Mouse (Mus musculus) liver, adult (tissue): ENCODE measurements around the gene Hinfp.
A peak's percentile ranks its signal among the peaks of the same experiment; 100 is the strongest.

ENCODE experiments used
- GATA4 ChIP-seq: IDR thresholded peaks from 2 replicates; pipeline ENCODE4 v1.6.1; 2014; ENCODE audit warnings: mild to moderate bottlenecking, low read length; ENCODE audit not compliant: insufficient replicate concordance

Gene Hinfp

GRCm38 (mm10) chr9:44335331-44336092, 30.0 kb upstream of the Hinfp start:
- TF ChIP-seq GATA4, result no peak

GRCm38 (mm10) chr9:44334396-44335330, 29.2 kb upstream of the Hinfp start, which contains the start of gene H2afx:
H2afx (plus strand) TSS chr9:44334694.
- TF ChIP-seq GATA4, result no peak; the same call in 1 of the 2 replicates

- no peak for TF ChIP-seq GATA4
These were observed 27.6 kb upstream of the Hinfp start for GRCm38 (mm10) chr9:44332918-44333638.

- TF ChIP-seq GATA4, result no peak
These were observed 25.3 kb upstream of the Hinfp start for GRCm38 (mm10) chr9:44330736-44331135.

- no peak for TF ChIP-seq GATA4
These were observed 22.5 kb upstream of the Hinfp start for GRCm38 (mm10) chr9:44327926-44328325.

GRCm38 (mm10) chr9:44327064-44327711, 21.7 kb upstream of the Hinfp start:
- peak; percentile 61; the same call in 1 of the 2 replicates for TF ChIP-seq GATA4

DNA sequence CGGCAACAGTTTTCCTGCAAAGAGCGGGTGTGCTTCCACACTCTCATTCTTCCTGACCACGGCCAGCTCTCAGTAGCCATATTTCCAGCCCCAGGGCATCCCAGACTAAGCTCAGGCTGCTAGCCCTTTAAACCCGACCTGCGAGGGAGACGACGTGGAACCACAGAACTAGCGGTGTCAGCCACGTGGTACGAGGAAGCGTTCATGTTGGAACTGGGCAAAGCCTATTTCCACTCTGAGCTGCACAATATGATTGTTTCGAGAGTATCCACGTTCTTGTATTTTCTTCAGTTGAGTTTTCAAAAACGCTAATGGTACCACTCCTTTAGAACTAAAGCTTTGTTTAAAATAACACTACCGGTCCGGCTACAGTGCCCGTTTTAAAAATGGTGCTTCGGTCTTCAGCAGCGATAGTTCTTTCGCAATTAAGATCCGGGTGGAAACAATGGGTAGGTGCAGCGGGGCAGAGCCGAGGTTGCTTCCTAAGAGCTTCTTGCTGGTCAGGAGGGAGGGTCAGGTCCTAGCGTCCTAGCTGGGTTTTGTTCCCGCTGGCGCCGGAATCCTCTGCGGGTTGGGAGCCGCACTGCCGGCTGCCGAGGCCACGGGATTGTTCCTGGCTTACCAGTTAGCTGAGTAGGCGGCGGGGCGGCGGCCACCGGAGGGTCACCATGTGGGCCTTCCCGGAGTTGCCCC, 21.0 kb upstream of the Hinfp start:
- no peak; the same call in 1 of the 2 replicates for TF ChIP-seq GATA4

DNA sequence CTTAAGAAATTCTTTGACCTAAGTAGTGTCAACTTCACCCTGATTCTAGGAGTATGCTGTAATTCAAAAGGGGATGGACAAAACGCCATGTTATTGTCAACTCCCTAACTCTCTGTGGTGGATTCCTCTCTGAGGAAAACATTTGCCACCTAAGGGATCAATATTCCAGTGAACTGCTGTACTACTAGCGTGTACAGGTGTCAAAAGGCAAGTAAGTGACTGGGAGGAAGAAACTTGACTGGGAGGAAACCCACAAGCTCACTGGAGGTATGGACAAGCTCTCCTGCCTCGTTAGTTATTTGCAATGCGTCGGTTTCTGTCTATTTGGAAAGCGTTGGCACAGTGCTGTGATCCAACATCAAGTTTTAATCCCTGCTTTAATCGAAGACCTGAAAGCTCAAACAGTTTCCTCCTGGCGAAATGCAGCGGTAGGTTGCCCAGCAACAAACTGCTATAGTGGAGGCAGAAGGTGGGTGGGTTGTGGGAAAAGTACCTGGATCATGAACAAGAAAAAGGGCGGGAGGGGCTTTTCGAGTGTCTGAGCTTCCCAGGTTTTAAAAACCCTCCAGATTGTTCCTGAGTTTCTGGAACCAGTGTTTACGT, 20.4 kb upstream of the Hinfp start, which contains the start of gene Dpagt1:
TSS of gene Dpagt1 (plus strand) at position 252 of the 603 bp plus-strand sequence.
- no peak for TF ChIP-seq GATA4

DNA sequence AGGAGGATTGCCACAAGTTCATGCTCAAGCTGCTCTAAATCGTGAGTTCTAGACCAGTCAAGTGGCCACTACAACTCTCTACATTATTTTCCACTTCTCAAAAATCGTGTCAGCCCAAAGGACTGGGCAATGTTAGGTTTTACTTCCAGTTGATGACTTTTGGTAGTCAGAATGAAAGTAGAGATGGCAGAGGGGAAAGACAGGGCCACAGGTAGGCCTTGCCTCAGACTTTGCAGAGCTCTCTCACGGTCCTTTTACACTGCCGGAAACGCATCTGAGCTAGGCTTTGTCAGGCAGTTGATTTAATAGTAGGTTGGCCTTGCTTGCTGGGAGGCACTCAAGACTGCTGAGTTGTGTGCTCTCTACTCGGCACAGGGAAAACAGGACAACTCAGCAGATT, 18.7 kb upstream of the Hinfp start:
- no peak for TF ChIP-seq GATA4

GRCm38 (mm10) chr9:44320799-44321133, 15.3 kb upstream of the Hinfp start:
- no peak for TF ChIP-seq GATA4

GRCm38 (mm10) chr9:44319887-44320798, 14.7 kb upstream of the Hinfp start, which contains the start of gene C2cd2l:
C2cd2l (minus strand) TSS chr9:44320285.
- TF ChIP-seq GATA4, result no peak

DNA sequence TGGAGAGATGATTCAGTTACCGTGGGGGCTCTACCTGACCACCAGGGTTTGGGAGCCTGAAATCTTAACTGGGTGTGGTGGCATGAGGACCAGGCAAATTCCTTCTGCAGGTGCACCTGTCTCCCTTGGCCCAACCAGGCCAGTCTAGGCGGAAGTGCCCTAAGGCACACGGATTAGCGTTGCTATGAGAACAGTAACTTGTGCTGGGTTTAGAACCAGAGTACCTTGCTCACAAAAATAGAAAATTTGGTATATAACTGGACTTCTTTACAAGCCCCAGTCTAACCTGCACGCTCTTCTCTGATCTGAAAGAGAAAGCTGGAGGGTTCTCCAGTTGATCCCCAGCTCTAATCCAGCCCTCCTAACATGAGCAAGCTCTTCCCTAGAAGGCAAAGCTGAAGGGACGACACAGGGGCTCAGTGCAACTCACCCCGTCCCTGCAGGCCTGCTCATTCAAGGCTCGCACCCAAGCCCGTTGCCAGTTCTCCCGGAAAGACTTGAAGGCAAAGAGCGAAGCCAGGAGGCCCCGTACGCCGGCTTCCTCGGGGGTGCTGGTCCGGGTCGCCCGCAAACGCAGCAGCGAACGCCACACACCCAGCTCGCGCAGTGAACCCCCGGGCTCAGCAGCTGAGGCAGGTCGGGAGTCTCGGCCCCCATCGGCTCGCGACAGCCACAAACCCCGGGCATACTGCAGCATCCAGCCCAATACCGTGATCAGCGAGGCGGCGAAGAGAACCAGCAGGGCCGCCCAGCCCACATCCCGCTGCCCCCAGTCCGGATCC, 13.8 kb upstream of the Hinfp start:
- TF ChIP-seq GATA4, result no peak

- no peak for TF ChIP-seq GATA4
These were observed 13.3 kb upstream of the Hinfp start for GRCm38 (mm10) chr9:44318826-44319095.
